Mouse (Mus musculus) adrenal gland, adult (tissue): ENCODE data around the gene Slc25a29.

Experiments
- DNase-seq, 2 experiments: peaks; one replicate each; pipeline ENCODE4 v3.0.0; 2022 to 2023; ENCODE audit warnings: low spot score in 1 of 2; ENCODE audit not compliant: inconsistent age in 2 of 2

Slc25a29 gene

DNA sequence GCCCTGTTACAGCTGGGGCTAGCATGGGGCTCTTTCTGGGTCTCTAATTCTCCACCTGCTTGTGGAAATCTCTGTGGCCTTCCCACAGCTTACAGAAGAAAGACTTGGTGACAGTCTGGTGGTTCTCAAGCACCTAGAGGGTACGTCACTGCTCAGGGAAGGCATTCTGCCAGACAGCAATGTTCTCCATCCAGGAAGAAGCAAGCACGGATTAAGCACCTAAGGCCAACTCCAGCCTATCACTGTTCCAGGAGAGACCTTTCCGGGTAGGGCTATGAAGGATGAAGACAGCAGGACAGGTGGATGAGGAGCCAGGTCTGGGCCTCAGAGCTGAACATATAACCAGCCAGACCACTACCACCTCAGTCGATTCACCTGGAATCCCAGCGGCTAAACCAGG lies 897 bp downstream of the Slc25a29 start:
- peak in 1 of 2 experiments; percentile 70 for DNase-seq

DNA sequence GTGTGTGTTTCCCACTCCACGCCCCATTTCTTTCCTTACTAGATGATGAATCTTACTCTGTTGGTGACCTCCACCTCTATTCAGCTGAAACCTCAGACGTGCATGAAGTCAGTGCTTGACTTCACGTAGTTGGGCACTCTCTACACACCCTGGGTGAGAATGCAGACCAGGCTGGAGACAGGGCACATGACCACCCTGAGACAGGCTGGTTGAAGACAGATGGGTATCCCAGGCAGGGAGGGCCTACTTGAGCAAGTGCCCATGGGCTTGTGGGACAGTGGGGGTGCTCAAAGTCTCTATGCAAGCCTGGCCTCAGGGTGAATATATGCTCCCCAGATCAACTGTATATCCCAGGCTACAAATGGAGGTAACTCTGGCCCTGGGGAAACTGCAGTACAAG lies 1.3 kb downstream of the Slc25a29 start:
- peak in 1 of 2 experiments; percentile 65 for DNase-seq

DNA sequence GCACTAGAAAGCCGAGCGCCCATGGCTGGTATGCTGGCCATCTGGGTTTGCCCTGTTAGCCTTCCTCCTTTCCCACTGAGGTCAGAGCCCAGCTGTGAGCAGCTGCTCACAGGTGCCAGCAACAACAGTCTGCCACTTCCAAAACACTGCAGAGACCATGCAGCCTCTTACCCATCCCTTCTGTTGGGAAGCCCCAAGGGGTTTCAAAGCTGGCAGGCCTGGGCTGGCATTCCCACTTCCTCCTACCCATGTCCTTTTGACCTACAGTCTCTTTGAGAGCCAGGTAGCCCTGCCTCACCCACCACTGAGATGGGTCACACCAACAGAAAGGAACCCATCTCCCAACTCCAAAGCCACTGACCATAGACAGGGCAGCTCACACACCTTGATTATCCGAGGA lies 2.3 kb downstream of the Slc25a29 start:
- peak in 1 of 2 experiments; percentile 64 for DNase-seq

DNA sequence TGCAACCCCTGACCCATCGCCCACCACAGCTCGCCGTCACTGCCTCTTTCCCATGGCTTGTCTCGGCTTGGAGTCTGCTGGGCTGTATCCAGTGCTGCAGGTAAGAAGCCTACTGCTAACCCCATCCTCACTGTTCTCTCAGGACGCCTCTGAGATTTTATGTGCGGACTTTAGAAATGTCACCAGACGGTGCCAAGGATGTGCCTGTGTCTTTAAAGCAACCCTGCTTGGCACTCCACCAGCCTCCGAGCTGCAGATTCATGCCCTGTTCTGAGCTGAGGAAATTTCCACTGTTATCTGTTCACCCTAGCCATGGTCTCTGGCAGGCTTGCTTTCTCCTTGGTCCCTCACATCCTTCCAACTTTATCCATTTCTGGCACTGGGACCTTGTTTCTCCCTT lies 2.8 kb downstream of the Slc25a29 start:
- peak; percentile 85 to 92 for DNase-seq

DNA sequence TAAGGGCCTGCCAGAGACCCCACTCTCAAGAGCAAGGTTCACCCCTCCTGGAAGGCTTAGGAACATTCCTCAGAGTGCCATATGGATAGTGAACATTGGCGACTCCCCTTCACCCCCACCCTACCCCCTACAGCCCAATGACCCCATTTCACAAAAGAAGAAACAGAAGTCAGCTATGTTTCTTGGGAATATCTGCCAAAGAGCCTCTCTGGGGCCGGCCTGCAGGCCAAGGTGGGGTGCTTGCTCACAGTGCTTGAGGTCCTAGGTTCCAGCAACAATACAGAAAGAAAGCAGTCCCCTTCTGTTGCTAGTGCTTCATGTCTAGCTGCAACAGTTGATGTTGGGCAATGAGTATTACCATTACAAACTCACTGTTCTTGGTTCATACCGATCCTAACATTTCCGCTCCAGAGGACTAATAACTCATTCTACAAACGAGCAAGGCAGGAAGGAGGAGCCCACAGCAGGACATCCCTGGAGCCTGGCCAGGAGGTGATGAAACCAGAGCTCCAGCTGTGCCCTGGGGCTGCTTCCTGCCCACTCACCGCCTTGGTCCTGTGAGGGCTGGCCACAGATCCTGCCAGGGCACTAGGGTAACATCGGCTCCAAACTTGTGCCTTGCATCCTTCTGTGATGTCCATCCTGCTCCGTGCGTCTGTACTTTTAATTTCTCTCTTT lies 3.6 kb downstream of the Slc25a29 start:
- DNase-seq = peak; percentile 96 to 98

DNA sequence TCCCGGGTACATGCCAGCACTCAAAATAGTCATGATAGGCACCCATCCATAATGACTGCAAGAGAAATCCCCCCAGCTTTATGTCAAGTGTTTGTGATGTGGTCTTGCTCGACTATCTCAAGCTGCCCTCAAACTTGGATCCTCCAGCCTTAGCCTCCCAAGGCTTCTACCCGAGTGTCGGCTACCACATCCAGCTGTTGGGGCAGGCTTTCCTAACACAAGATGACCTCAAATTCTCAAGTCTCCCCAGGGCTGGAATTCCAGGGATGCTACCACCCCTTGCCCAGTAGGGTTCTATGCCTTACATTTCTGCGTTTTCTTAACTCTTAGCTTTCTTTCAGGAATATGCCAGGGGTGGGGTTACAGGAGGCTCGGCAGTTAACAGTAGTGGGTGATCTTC lies 5.3 kb downstream of the Slc25a29 start:
- DNase-seq = no peak

DNA sequence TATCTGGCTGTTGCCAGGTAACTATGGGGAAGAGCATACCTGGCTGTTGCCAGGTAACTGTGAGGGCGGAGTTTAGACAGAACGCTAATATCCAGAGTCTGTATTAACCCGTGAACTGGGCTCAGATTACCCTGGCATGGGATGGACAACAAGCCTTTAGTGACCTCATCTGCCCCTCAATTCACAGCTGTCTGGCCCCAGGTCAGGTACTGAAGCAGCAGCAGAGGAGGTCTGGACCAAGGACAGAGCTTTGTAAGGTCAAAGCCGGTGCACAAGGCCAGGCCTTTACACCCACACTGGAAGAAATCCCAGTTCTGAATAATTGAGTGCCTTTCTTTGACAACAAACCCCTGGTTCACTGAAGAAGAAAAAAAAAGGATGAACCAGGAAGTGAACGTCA lies 6.0 kb downstream of the Slc25a29 start:
- DNase-seq = peak; percentile 66 to 86

DNA sequence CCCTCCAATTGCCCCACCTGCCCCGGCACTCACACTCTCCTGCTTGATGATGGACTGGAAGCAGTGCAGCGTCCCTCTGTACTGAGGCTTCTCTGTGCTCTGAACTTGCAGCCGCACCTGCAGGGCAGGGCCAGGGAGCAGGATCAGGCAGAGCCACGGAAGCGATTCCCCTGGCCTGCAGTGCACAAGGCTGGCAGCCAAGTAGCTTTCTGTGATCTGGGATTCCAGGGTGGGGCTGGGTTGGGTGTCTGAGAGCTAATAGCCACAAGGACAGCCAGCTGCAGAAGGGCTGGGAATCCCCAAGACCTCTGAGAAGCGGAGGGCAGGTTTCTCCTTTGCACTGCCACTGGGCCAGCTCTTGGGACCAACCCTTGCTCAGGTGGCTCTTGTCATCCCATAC lies 8.0 kb downstream of the Slc25a29 start:
- no peak for DNase-seq

DNA sequence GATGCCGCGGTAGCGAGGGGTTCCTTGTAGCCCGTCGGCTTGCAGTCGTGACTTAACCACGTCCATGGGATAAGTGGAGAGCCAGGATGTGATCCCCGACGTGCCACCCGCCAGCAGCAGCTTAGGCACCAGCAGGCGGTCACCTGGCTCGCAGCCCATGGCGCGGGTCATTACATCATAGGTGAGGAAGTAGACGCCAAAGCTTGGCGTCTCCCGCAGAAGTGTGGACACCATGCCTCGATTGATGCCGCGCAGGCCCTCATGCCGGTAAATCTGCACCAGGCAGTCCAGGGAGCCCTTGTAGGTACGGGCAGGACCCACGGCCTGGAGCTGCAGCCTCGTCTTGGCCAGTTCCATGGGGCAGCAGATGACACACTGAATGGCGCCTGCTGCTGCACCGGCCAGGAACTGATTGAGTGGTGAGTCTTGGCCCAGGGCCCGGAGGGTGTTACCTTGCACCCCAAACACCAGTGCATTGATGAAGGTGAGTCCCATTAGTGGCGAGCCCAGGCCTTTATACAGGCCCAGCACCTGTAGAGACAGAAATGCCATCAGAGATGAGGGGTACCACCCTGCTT lies 8.6 kb downstream of the Slc25a29 start:
- peak in 1 of 2 experiments; percentile 46 for DNase-seq

DNA sequence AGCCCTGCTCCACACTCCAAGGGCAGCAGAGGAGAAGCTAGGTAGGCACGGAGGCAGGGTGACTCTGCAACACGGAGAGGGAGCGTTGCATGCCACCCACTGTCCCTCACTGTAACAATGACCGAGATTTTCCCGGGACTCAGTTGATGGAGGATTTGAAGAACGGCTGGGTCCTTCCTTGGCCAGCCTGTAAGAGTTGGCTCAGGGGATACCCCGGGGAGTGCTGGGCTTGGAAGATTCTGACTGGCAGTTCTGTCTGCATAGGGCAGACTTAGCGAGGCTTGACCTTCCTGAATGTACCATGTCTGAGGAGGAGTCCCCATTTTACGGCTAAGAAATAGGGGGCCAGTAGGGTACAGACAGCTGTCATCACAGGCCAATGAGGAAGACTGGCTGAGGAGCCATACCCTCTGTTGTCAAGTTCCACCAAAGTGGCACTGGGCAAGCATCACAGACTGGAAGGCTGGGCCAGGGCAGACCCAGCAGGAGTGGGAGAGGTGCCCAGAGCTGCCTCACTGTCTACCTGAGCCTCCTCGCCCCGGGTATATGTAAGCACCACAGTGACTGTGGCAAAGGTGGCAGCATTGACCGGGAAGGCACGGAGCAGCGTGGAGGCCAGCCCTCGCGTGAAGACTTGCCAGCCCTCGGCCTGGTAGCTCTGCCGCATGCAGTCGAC lies 9.3 kb downstream of the Slc25a29 start:
- peak in 1 of 2 experiments; percentile 37 for DNase-seq

DNA sequence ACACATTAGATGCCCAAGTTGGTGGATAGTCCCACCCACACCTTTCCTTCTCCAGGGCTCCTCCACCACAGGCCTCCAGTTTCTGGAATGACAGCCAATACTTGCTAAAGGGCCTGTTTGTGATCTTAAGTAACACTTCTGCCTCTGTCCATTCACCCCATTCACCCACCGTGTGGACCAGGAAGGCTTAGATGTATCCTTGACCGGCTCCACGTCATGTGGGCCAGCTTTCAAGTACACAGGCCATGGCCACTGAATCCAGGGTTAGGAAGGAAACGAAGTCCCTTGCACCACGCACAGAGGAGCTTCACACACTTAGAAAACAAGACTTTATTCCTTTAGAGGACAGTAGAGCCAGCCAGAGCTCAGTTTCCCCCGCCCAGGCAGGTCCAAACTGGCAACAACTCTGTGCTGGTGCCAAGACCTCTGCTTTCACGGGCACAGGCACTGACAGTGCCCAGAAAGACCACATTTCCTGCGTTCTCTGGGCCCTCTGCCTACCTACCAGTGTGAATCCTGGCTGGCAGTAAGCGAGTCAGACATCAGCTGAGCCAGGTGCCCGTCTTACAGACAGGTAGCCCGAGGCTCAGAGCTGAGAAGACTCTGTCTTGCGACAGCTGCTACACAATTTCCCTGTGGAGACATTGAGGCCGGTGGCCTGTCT lies 10.0 kb downstream of the Slc25a29 start:
- peak in 1 of 2 experiments; percentile 76 for DNase-seq

DNA sequence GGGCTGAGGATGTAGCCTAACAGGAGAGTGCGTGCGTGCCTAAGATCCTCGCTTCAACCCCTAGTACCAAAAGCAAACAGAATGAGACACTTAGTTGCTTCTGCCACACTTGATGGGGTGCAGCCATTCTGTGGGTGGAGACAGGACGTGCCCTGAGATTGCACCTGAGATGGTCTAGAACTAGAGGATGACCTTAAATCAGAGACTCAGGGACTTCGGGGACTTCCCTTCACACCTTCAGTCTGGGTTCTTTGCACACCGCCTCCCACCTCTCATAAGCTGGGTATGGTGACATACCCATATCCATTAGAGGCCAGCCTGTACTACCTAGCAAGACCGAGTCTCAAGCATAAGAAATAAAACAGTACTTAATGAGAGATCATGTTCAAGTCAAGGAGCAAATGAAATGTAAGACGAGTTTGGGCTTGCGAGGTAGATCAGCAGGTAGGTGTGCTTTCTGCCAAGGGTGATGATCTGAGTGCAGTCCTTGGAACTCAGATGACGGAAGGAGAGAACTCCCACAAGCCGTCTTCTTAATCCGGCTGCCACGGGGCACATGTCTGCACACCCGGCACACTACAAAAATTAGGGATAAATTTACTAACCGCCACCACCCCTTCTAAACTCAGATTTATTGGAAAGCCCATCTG lies 11.3 kb downstream of the Slc25a29 start:
- no peak for DNase-seq

DNA sequence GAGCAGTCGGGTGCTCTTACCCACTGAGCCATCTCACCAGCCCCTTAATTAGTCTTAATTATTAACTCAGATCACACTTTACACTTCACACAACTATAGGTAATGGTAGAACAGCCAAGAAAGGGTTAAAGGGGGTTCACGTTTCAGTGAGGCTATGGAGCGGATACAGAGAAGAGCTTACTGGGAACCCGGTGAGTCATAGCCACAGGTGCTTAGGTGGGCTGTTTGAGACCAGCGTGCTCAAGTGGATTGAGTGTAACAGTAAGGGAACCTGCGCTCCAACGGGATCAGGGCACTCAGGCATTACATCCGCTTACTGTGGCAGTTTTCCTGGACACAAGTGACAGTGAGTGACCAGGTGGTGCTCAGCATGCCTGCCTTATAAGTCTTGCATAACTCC lies 12.6 kb downstream of the Slc25a29 start:
- no peak for DNase-seq

DNA sequence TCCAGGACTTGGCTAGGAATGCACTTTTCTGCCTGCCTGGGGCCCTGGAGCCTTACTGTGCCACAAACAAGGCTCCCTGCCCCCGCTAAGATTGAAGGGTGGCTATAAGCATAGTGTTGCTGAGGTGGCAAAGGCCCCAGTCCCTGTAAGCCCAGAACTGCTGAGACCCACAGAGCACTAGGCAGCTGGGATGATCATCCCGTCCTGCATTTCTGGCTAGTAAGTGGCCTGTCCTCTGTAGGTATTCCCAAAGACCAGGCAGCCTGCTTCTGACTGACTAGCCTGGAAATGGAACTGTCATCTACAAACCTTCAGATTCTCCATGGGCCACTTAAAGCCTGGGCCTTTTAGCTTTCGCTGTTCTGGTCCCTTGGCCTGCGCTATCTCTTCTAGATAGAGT lies 15.2 kb downstream of the Slc25a29 start:
- DNase-seq = no peak

DNA sequence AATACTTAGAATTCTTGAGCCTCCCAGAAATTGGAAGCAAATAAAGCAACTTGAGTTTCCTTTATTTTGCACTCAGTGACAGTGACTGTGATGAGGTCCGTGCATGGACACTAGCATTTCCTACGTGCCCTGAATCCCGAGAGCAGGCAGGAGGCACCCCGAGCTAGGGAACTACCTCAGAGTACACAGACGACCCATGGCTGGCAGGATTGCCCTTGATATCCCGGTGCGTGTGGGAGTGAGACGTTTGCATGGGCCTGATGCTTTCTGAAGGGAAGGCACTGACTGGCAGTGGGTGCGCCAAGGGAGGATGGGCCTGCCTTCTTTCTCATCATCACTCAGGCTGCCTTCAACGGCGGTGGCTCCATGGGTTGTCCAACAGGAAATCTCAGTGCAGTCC lies 19.1 kb downstream of the Slc25a29 start:
- DNase-seq = no peak

DNA sequence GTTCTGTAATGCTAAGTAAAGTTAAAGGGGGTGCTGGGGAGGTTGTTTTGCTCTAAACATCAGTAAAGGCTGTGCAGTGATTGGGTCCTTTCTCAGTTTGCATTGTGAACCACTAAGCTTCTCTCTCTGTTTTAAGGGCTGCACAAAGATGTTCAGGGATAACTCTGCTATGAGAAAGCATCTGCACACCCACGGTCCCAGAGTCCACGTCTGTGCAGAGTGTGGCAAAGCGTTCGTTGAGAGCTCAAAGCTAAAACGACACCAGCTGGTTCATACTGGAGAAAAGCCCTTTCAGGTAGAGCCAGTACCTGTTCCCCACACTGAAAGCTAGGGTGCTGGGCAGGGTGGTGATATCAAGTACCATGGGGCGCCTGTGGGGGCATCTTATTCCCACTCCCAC lies 21.2 kb downstream of the Slc25a29 start:
- no peak for DNase-seq

DNA sequence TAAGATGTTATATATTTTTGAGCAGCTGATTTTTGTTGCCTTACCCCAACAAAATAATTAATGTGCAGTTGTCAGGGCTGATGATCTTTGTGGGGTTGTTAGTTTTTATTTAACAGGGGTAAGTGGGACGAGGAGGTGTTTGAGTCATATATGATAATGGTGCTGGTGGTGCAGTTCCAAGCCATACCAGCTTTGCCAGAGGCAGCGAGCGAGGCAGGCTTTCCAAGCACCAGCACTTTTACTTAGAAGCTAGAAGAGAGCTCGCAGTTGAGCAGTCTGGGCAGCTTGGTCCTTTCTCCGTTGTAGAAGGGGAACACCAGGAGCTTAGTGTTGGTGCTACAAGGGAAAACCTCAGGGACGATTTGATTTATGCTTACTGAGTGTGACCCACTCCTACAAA lies 23.2 kb downstream of the Slc25a29 start:
- peak in 1 of 2 experiments; percentile 46 for DNase-seq

DNA sequence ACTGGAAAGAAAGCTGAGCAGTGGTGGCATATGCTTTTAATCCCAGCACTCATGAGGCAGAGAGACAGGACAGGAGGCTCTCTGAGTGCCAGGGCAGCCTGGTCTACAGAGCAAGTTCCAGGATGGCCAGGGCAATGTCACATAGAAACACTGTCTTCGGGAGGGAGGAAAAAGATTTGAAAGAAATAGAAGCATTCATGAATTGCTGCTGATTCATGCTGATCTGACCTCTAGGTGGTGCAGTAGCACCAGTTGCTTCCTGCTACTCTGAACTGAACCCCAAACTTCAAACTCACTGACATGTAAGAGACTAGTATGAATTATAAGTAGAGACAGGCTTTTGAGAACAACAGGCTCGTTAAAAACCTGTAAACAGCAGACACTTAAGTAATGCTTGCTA lies 24.6 kb downstream of the Slc25a29 start:
- DNase-seq = peak in 1 of 2 experiments; percentile 85

DNA sequence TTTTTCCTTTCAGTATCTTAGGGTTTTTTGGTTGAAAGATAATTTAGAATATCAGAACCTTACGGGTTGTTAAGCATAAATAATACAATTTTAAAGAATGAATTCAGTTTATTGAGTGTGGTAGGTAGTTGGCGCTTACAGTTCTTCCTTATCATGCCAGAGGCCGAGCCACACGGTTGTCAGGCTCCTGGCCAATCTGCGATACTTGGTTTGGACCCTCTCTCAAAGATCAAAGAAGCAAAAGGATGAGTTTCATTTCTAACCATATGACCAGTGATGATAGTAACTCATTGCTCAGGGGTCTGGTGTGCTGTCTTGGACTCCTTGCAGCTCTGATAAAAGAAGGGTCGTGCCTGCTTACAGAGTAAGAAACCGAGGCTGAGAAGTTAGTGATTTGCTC lies 25.4 kb downstream of the Slc25a29 start:
- no peak for DNase-seq

DNA sequence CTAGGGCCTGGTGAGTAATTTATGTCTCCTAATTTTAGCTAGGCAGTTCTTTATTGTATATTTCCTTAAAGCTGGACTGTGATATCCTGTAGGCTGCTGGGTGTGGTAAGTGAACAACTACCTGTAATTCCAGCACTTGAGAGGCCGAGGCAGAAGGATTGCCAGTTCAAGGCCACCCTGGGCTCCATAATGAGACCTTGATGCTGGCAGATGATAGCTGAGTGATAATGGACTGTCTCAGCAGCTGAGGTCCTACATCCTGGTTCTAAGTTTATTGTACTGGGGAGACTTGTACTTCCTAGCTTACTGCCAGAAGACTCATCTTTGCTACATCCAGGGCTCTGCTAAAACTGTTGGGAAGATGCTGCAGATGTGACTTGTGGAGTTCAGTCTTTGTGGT lies 25.9 kb downstream of the Slc25a29 start:
- peak in 1 of 2 experiments; percentile 72 for DNase-seq

DNA sequence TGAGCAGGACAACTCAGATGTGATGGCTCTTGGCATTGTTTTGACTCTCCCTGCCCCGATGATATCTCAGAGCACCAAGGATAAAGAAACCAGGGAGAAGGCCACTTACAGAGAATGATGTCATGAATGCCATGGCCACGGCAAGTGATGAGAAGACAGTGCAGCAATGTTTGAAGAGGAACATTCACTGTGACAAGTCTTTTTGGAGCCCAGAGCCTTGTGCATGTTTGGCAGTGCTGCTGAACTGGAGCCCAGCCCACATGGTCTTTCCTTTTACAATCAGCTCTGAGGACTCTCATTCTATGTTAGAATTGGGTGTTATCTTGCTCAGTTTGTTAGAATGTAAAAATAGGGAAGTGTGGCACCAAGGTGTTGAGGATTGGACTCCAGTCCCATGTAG lies 27.2 kb downstream of the Slc25a29 start:
- DNase-seq = peak; percentile 72 to 90
